Mouse (Mus musculus) midbrain, embryonic 11.5 days (tissue): ENCODE measurements around the gene Sycp2l. TPM values are rescaled to one million over a fixed set of nuclear protein-coding genes. Genes with fewer than 3 reads are reported as not detected.

Experiments
- polyA plus RNA-seq: library from polyadenylated mRNA; unstranded; fragments of >200 nt; fragmentation: Nextera tagmentation; extraction: Ambion mirVana; gene quantifications from 2 replicates; pipeline ENCODE4 v1.2.1, GENCODE M21; 2014

The Sycp2l gene
- polyA plus RNA-seq, 1 experiment from 2014 or later: not detected

Other genes starting within 250 kb of the Sycp2l start
- 99.7 and 104 TPM in 2 replicates for gene Pak1ip1, start 113.3 kb upstream of the Sycp2l start, polyA plus RNA-seq
- 198 and 200 TPM in 2 replicates for gene Tmem14c, start 98.0 kb upstream of the Sycp2l start, polyA plus RNA-seq
- 0.61 TPM in 2 replicates for gene Mak, start 34.6 kb upstream of the Sycp2l start, polyA plus RNA-seq
- not detected in 2 replicates for gene Gcm2, start 3.3 kb upstream of the Sycp2l start, polyA plus RNA-seq
- gene Elovl2, start 106.1 kb downstream of the Sycp2l start, polyA plus RNA-seq: 48.3 and 56.3 TPM in 2 replicates
- 13.2 and 13.7 TPM in 2 replicates for gene Smim13, start 135.5 kb downstream of the Sycp2l start, polyA plus RNA-seq
- not detected in 2 replicates for gene Gm17364, start 159.7 kb downstream of the Sycp2l start, polyA plus RNA-seq